Mouse (Mus musculus) right cerebral cortex, postnatal 10 days (tissue): ENCODE data around the gene Pon1.

ENCODE experiments used
- DNase-seq, 2 experiments: peaks; one replicate each; pipeline ENCODE4 v3.0.0; 2021; ENCODE audit warnings: low spot score in 2 of 2

Pon1 gene

GRCm38 (mm10) chr6:5177967-5178891 is 15.5 kb downstream of the Pon1 start:
- DNase-seq = peak in 1 of 2 experiments; percentile 34

- DNase-seq = no peak
Observed at GRCm38 (mm10) chr6:5174179-5174812, 19.4 kb downstream of the Pon1 start.

- no peak for DNase-seq
Observed at GRCm38 (mm10) chr6:5172571-5172970, 21.2 kb downstream of the Pon1 start.

- DNase-seq = no peak
Observed at GRCm38 (mm10) chr6:5171418-5171817, 22.3 kb downstream of the Pon1 start.

GRCm38 (mm10) chr6:5168158-5168557 is 25.6 kb downstream of the Pon1 start:
- no peak for DNase-seq

- DNase-seq = peak; percentile 32 to 34
Observed at GRCm38 (mm10) chr6:5167051-5167677, 26.6 kb downstream of the Pon1 start.

- no peak for DNase-seq
Observed at GRCm38 (mm10) chr6:5164855-5165254, 28.9 kb downstream of the Pon1 start.

GRCm38 (mm10) chr6:5163507-5164144 is 30.1 kb downstream of the Pon1 start:
- no peak for DNase-seq

GRCm38 (mm10) chr6:5162052-5162451 is 31.7 kb downstream of the Pon1 start:
- DNase-seq = no peak

GRCm38 (mm10) chr6:5159385-5159791 is 34.4 kb downstream of the Pon1 start:
- no peak for DNase-seq

GRCm38 (mm10) chr6:5156541-5157425 is 37.0 kb downstream of the Pon1 start:
- no peak for DNase-seq

GRCm38 (mm10) chr6:5155313-5155927 is 38.3 kb downstream of the Pon1 start:
- no peak for DNase-seq

GRCm38 (mm10) chr6:5154786-5155185 is 39.0 kb downstream of the Pon1 start:
- DNase-seq = no peak

GRCm38 (mm10) chr6:5152185-5152584 is 41.6 kb downstream of the Pon1 start:
- DNase-seq = no peak

GRCm38 (mm10) chr6:5151171-5151570 is 42.6 kb downstream of the Pon1 start:
- DNase-seq = no peak

- DNase-seq = no peak
Observed at GRCm38 (mm10) chr6:5149941-5150340, 43.8 kb downstream of the Pon1 start.

GRCm38 (mm10) chr6:5147488-5148142 is 46.1 kb downstream of the Pon1 start:
- no peak for DNase-seq

- DNase-seq = no peak
Observed at GRCm38 (mm10) chr6:5139666-5140065, 54.1 kb downstream of the Pon1 start.

GRCm38 (mm10) chr6:5138875-5139631 is 54.7 kb downstream of the Pon1 start:
- DNase-seq = no peak
